Mouse (Mus musculus) megakaryocyte, embryonic 14.5 days (primary cell): ENCODE results near the gene Ndfip2.

Source experiments
- FLI1 ChIP-seq: IDR thresholded peaks from 2 replicates; pipeline ENCODE4 v1.6.1; 2012; ENCODE audit warnings: low read length, inconsistent platforms, mixed read lengths
- GATA1 ChIP-seq: IDR thresholded peaks from 3 replicates; pipeline ENCODE4 v1.6.1; 2012; ENCODE audit warnings: mixed read lengths, low read length, inconsistent platforms, borderline replicate concordance

GRCm38 (mm10) chr14:105225790-105226189 is 32.6 kb upstream of the Ndfip2 start:
- TF ChIP-seq GATA1 (no peak), FLI1 (no peak)
